30 mouse cellular contexts compared by ENCODE assay signal in the genomic region with DNA sequence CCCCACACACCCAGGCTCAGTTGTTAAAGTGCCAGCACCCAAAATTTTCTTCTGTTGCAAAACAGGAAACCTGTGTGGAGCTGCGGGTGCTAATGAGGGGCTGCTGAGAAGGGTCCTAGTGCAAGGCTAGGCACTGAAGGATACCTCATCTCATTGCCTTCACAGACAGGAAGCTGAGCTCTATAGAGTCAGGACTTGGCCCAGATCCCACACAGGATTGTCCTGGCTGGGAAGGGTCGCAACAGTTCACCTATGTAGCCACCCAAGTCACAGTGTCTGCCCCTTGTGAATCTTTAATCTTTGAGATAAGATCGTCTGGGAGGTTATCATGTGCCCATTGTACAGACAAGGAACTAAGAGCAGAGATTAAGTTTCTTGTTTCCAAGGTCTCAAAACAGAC.
A peak's percentile ranks its signal among the peaks of the same experiment; 100 is the strongest.
DNase-seq lines count a peak whose midpoint lies in the region; ATAC-seq and TF ChIP-seq lines count a peak whose summit lies in the region.
"Had no signal": no experiment of that assay in that cellular context is flagged by ENCODE, and none has a peak within 500 bp of the region (broad histone marks: within the 10 kb centered on the region; RNA-seq: fewer than 3 reads in every experiment).

No protein-coding gene starts in this region.

- TF ChIP-seq CTCF in spleen, adult 2 months (IDR thresholded peaks at IDR 0.05; ENCODE audit: extremely low read depth, insufficient read depth, insufficient read length, insufficient replicate concordance): no peak
- no peak for TF ChIP-seq CTCF in liver, postnatal 0 days (IDR thresholded peaks at IDR 0.05; ENCODE audit: low read depth)

- H3K9ac ChIP-seq in liver, postnatal 0 days (replicated peaks): no peak overlapping the region
- H3K9ac ChIP-seq: hindbrain, embryonic 13.5 days; kidney, embryonic 15.5 days; limb, embryonic 12.5 days; midbrain, embryonic 15.5 days; neural tube, embryonic 12.5 days had no signal

- peaks cover 44% of the 10 kb centered on the region; the same call in 1 of the 2 replicates for H3K4me1 ChIP-seq in spleen, adult 2 months (ENCODE audit: control insufficient read depth, insufficient read depth, insufficient read length)
- peaks cover 44% of the 10 kb centered on the region for H3K4me1 ChIP-seq in liver, postnatal 0 days (ENCODE audit: insufficient read depth)

- peaks cover 77% of the 10 kb centered on the region for H3K79me2 ChIP-seq in macrophage (ENCODE audit: inconsistent target)

- intact Hi-C loops in gastrocnemius, postnatal 36 days (cut with DNase I): no loop called here

- DNase-seq in spleen, adult 2 months (ENCODE audit: low read depth in 1 of 2, low spot score in 2 of 2): no peak
- DNase-seq in spleen, postnatal 10 days (ENCODE audit: low spot score in 2 of 2): no peak
- peak; percentile 31 for DNase-seq in T-cell, adult 2 months (ENCODE audit: low spot score)
- DNase-seq in liver, postnatal 0 days: no peak
- no peak for DNase-seq in spleen, adult 18-20 months
- DNase-seq in gastrocnemius, postnatal 36 days: no peak
- DNase-seq: adrenal gland, postnatal 14 days; cerebellum, adult 11-12 months; cerebellum, postnatal 14 days; gastrocnemius, adult 2 months; heart, postnatal 36 days; kidney, adult 18-20 months; kidney, postnatal 25 days; lung, postnatal 4 days; thymus, adult 18-20 months; thymus, postnatal 36 days had no signal

- H3K27ac ChIP-seq in spleen, adult 2 months (ENCODE audit: insufficient read depth, low read length): peak overlapping the region; percentile 52
- H3K27ac ChIP-seq in macrophage: 0 out of 2 replicates have a peak overlapping the region, but pooled peaks have one; percentile 5
- H3K27ac ChIP-seq in liver, postnatal 0 days (ENCODE audit: low read depth): no peak overlapping the region
- H3K27ac ChIP-seq: gastrocnemius, adult 2 months; hindbrain, embryonic 13.5 days; left cerebral cortex, adult 2 months; limb, embryonic 12.5 days; midbrain, embryonic 10.5 days; midbrain, embryonic 15.5 days; neural tube, embryonic 12.5 days; stomach, postnatal 0 days had no signal

- no peaks in the 10 kb centered on the region for H3K27me3 ChIP-seq in spleen, adult 2 months (ENCODE audit: control insufficient read depth, insufficient read depth, low read length)
- no peaks in the 10 kb centered on the region for H3K27me3 ChIP-seq in liver, postnatal 0 days (ENCODE audit: insufficient read depth, low read length)
- H3K27me3 ChIP-seq: CH12.LX; hindbrain, embryonic 13.5 days; kidney, embryonic 15.5 days; limb, embryonic 12.5 days; midbrain, embryonic 15.5 days; neural tube, embryonic 12.5 days had no signal

- no peak for TF ChIP-seq POLR2A in spleen, adult 2 months (IDR thresholded peaks at IDR 0.05; ENCODE audit: low read depth, low read length)

- 32% methylated on average over 3 of the region's 3 CpGs for WGBS in spleen, adult 2 months
- 24% methylated on average over 3 of the region's 3 CpGs for WGBS in macrophage (ENCODE audit: missing documents)
- WGBS in liver, postnatal 0 days (ENCODE audit: insufficient replicate concordance): 44% methylated on average over 3 of the region's 3 CpGs

- H3K4me2 ChIP-seq in liver, postnatal 0 days (ENCODE audit: low read depth, low read length): no peak overlapping the region
- H3K4me2 ChIP-seq: heart, embryonic 11.5 days; hindbrain, embryonic 13.5 days; kidney, embryonic 15.5 days; limb, embryonic 12.5 days; midbrain, embryonic 15.5 days; neural tube, embryonic 12.5 days had no signal

- ATAC-seq in liver, postnatal 0 days: no peak
- ATAC-seq: forebrain, embryonic 16.5 days; lung, postnatal 0 days; midbrain, embryonic 15.5 days had no signal

- no peak for TF ChIP-seq EP300 in liver, postnatal 0 days (IDR thresholded peaks at IDR 0.05; ENCODE audit: low read depth)

- no peaks in the 10 kb centered on the region for H3K36me3 ChIP-seq in spleen, adult 2 months (ENCODE audit: control insufficient read depth, insufficient read depth, low read length)
- no peaks in the 10 kb centered on the region for H3K36me3 ChIP-seq in macrophage (ENCODE audit: inconsistent target)
- no peaks in the 10 kb centered on the region for H3K36me3 ChIP-seq in liver, postnatal 0 days (replicated peaks; ENCODE audit: insufficient read depth, low read length)
- H3K36me3 ChIP-seq: hindbrain, embryonic 13.5 days; kidney, embryonic 15.5 days; limb, embryonic 12.5 days; midbrain, embryonic 10.5 days; midbrain, embryonic 15.5 days; neural tube, embryonic 12.5 days had no signal

- H3K4me3 ChIP-seq in spleen, adult 2 months (ENCODE audit: extremely low read depth, insufficient read depth, insufficient read length): peak overlapping the region; percentile 12; the same call in 1 of the 2 replicates
- H3K4me3 ChIP-seq in macrophage (ENCODE audit: inconsistent target): no peak overlapping the region
- no peak overlapping the region for H3K4me3 ChIP-seq in liver, postnatal 0 days (ENCODE audit: low read depth, low read length)
- H3K4me3 ChIP-seq: erythroblast, embryonic 14.5 days; gastrocnemius, adult 2 months; hindbrain, embryonic 13.5 days; kidney, embryonic 15.5 days; left cerebral cortex, adult 2 months; limb, embryonic 12.5 days; midbrain, embryonic 10.5 days; midbrain, embryonic 15.5 days; neural tube, embryonic 12.5 days had no signal

- no peaks in the 10 kb centered on the region for H3K9me3 ChIP-seq in liver, postnatal 0 days (ENCODE audit: low read length)
- H3K9me3 ChIP-seq: hindbrain, embryonic 13.5 days; kidney, embryonic 15.5 days; limb, embryonic 12.5 days; midbrain, embryonic 10.5 days; midbrain, embryonic 15.5 days; neural tube, embryonic 12.5 days had no signal
